Mouse (Mus musculus): Measurements from ENCODE around the gene Cabp5.
"Not testable (repeated sequence)": the region's sequence is repeated elsewhere in the genome, so short reads cannot be mapped to it uniquely, and the experiment has no call there.

Cabp5 gene

DNA sequence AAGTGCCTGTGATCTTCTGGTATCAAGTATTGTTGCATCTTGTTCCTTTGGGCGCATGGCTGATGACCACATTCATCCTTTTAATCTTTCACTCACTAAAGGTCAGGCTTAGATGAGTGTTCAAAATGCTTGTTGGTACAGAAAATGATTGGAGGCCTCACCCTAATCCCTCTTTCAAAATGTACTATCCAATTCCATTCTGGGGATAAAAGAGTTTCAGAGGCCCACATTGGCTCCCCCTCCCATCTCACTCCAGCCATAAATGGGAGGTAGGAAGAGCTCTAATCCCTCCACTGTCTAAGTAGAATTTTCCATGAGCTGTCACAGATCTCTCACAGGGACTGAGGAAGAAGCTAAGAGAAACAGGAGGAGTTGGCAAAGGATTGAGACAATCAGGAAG, at the start of gene Cabp5:
Gene Cabp5 (plus strand): TSS at position 301 of the 400 bp plus-strand sequence.
- TF ChIP-seq GATA4 (IDR thresholded peaks at IDR 0.05; ENCODE audit: insufficient replicate concordance, low read length): no peak

DNA sequence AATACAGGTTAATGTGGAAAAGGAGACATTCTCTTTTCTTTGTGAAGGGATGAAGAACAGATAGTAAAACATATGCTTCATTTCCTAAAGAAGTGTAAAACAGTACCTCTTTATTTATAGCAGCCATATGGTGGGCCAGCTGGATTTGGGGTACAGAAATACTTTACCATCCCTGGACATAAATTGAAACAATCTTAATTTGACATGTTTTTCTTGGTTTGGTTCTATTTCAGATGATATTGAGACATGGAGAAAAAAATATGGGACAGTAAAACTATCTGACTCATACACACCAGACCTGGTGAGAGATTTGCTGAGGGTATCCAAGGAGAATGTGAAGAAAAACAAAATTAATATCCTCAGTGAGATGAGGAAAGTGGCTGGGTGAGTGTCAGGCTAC, 42.0 kb upstream of the Cabp5 start:
- no peak for TF ChIP-seq GATA4 (IDR thresholded peaks at IDR 0.05; ENCODE audit: insufficient replicate concordance, low read length)

- no peak for TF ChIP-seq GATA4 (IDR thresholded peaks at IDR 0.05; ENCODE audit: insufficient replicate concordance, low read length)
Observed at GRCm38 (mm10) chr7:13380588-13380987, 17.3 kb upstream of the Cabp5 start.

DNA sequence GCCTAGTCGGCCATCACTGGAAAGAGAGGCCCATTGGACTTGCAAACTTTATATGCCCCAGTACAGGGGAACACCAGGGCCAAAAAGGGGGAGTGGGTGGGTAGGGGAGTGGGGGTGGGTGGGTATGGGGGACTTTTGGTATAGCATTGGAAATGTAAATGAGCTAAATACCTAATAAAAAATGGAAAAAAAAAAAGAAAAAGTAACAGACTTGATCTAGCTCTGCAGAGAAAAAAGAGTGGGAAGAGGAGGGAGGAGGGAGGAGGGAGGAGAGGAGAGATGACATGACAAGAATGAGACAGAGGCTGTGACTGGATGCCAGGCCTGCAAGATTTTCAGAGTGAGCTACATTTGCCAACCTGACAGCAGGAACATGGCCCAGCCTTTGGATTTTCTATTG, 52.6 kb downstream of the Cabp5 start, which contains the start of gene Bsph1:
Gene Bsph1 (plus strand): TSS at position 301 of the 400 bp plus-strand sequence.
- not testable (repeated sequence) for TF ChIP-seq GATA4 (IDR thresholded peaks at IDR 0.05; ENCODE audit: insufficient replicate concordance, low read length)

All from liver, adult (tissue).